In the genomic region with DNA sequence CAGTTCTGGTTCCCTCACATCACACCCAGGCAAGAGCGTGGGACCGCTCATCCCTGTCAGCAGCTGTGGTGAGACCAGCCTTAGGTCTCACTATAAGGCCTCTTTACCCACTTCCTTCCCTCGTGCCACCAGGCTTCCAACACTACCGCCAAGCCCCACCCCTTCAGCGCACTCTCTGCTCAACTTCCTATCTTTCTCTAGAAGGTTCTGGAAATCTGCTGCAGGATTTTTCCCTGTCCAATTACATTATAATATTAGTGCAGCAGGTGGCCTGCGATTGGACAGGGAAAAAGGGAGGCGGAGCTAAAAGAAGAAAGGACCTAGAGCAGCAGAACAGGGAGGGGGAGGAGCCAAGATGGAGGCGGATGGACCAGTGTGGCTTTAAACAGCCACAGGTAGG, we compare ENCODE assay signal across 20 mouse cellular contexts. TPM values are rescaled to one million over a fixed set of nuclear protein-coding genes. Genes with fewer than 3 reads are reported as not detected.
DNase-seq lines count a peak whose midpoint lies in the region; ATAC-seq and TF ChIP-seq lines count a peak whose summit lies in the region.
"Had no signal": no experiment of that assay in that cellular context is flagged by ENCODE, and none has a peak within 500 bp of the region (broad histone marks: within the 10 kb centered on the region; RNA-seq: fewer than 3 reads in every experiment).

No protein-coding gene starts in this region.

- peak overlapping the region; percentile 64; the same call in 1 of the 2 replicates for H3K27ac ChIP-seq in layer of hippocampus, adult 2 months
- H3K27ac ChIP-seq: macrophage had no signal

- no peak overlapping the region for H3K4me3 ChIP-seq in layer of hippocampus, adult 2 months
- H3K4me3 ChIP-seq: hindbrain, embryonic 15.5 days had no signal

- no peak for TF ChIP-seq CTCF in layer of hippocampus, adult 2 months (conservative IDR thresholded peaks at IDR 0.05)

- ATAC-seq in activated CD4-positive, CD25-positive, alpha-beta regulatory T cell, adult 4 months = peak; percentile 69
- ATAC-seq in megakaryocyte progenitor cell, adult 5-6 weeks (replicated peaks; ENCODE audit: poor library complexity) = peak; percentile 48; the same call in 1 of the 2 replicates
- ATAC-seq: forebrain, embryonic 16.5 days had no signal

- no peak for DNase-seq in layer of hippocampus, adult 2 months (ENCODE audit: low spot score in 2 of 2)
- no peak for DNase-seq in layer of hippocampus, adult 8-10 months (ENCODE audit: low spot score in 2 of 2)
- DNase-seq in CD4-positive, CD25-positive, alpha-beta regulatory T cell, adult 2 months (ENCODE audit: low read depth, low spot score) = peak; percentile 25
- DNase-seq in kidney, postnatal 36 days = no peak
- DNase-seq in heart, postnatal 4 days = no peak
- DNase-seq in spleen, adult 18-20 months = no peak
- DNase-seq: embryo, embryonic 11 days; gastrocnemius, postnatal 10 days; kidney, adult 2 months; left cerebral cortex, postnatal 4 days; lung, embryonic 14.5 days had no signal

RNA-seq across cellular contexts. Expression of a gene that starts 33.8 kb away (rescaled TPM):
- not detected for total RNA-seq in layer of hippocampus, adult 2 months (2021)
- total RNA-seq in layer of hippocampus, adult 8-10 months (2022) = not detected
- polyA plus RNA-seq in activated CD4-positive, CD25-positive, alpha-beta regulatory T cell, adult 4 months (2017; shearing (Covaris generic)) = not detected
- total RNA-seq in megakaryocyte progenitor cell, adult 5-6 weeks (2015) = not detected in 2 replicates
- not detected in 2 replicates for total RNA-seq in megakaryocyte progenitor cell, adult 5-6 weeks (2017)
- total RNA-seq in heart, postnatal 4 days (2021) = not detected
- total RNA-seq: gastrocnemius, postnatal 10 days; left cerebral cortex, postnatal 4 days had no signal
- polyA plus RNA-seq: heart, embryonic 11.5 days; kidney, adult 2 months; large intestine, adult 2 months; liver, embryonic 11.5 days; lung, embryonic 14.5 days; macrophage; spleen, adult 2 months had no signal
